Mouse (Mus musculus) left cerebral cortex, adult 8-10 months (tissue): ENCODE data around the gene Soga3. TPM values are rescaled to one million over a fixed set of nuclear protein-coding genes. Genes with fewer than 3 reads are reported as not detected.

ENCODE experiments used
- DNase-seq, 2 experiments: peaks; one replicate each; pipeline ENCODE4 v3.0.0; 2022; ENCODE audit warnings: low spot score in 2 of 2
- total RNA-seq, 4 experiments: library from RNA; stranded (reverse); gene quantifications; 2 replicates each; pipeline ENCODE4 v1.2.4; 2022

Soga3 gene
- total RNA-seq, 4 experiments from 2014 or later, result 122 to 143 (median 135) TPM

DNA sequence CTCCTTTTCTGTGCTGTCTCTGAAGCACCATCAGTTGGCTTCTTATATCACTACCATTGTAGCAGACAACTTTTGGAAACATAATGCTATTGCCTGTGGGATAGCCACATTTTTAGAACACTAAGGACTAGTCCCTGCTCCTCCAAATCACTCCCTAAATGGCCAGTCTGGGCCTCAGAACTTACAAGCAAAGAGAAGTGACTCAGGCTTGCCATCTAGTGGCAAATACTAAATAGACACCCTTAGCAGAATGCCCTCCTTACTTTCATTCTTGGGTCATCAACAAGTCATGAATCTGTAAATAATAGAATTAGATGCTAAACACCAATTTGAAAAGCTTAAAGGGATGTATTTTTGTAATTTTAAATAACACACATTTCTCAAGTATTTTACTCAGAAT, 63.1 kb downstream of the Soga3 start:
- no peak for DNase-seq

GRCm38 (mm10) chr10:29208735-29209134, 65.1 kb downstream of the Soga3 start:
- DNase-seq, result no peak

DNA sequence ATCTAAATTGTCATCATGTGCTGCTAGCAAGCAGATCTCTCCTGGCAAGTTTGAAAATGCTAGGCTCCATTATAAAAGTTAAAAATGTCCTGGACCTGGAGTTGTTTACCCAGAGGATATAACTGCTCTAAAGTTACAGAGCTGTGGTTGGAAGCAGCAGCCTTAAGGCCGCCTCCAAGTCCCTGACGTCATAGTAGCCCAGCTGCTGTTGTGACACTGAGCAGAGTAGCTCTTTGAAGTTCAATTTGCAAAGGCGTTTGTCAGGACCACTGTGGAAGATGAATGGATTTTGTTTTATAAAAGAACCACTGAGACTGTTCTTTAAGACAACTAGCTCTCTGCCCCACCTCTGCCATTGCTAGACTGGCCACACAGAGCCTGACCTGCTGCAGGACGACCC, 67.8 kb downstream of the Soga3 start, which contains the start of gene 9330159F19Rik:
TSS of gene 9330159F19Rik (plus strand) at position 154 of the 400 bp plus-strand sequence.
- DNase-seq, result peak in 1 of 2 experiments; percentile 54

- peak in 1 of 2 experiments; percentile 51 for DNase-seq
Measured at GRCm38 (mm10) chr10:29213534-29214100, 70.0 kb downstream of the Soga3 start.

DNA sequence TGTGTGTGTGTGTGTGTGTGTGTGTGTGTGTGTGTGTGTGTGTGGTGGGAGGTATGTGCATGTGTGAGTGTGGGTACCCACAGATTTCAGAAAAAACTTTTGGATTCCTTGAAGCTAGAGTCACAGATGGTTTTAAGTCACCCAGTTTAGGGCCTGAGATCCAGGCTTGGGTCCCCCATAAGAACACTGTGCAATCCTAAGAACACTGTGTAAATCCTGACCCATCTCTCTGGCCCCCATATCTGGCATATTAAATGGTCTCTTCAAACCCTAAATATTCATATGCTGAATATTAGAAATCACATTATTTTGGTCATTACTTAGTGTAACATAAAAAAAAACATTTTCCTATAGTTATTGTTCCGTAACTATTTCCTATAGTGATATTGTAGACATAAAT, 73.3 kb downstream of the Soga3 start:
- DNase-seq, result no peak

DNA sequence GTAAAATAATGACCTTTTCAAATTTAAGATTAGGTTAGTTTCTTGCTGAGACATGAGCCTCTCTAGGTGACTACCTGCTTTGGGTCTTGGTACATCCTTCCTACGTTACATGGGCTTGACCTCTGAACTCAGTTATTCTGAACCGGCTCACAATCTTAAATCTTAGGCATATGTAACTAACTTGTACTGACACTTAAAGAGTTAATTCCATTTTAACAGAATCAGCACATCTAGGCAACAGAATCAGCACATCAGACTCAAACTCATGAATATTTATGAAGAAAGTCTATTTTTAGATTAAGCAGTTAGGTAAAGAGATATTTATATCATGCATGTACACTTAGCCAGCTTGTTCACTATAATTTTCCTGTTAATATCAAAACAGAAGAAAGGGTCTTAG, 73.8 kb downstream of the Soga3 start:
- DNase-seq, result no peak

- no peak for DNase-seq
Measured at GRCm38 (mm10) chr10:29225329-29225728, 81.7 kb downstream of the Soga3 start.

- DNase-seq, result no peak
Measured at GRCm38 (mm10) chr10:29231208-29231607, 87.6 kb downstream of the Soga3 start.

Other genes starting within 250 kb of the Soga3 start
- gene 2310057J18Rik, start 157.5 kb upstream of the Soga3 start, total RNA-seq, result not detected
- gene Gm49353, start 55.1 kb downstream of the Soga3 start, total RNA-seq, result 10 to 100 TPM; 13.3 to 27.1 (median 23.4) TPM
- gene 9330159F19Rik, start 67.8 kb downstream of the Soga3 start, total RNA-seq, result 10 to 100 TPM; 56.1 to 72.4 (median 61.3) TPM
- gene Echdc1, start 169.3 kb downstream of the Soga3 start, total RNA-seq, result 10 to 100 TPM; 27.7 to 38.2 (median 31.8) TPM
- gene Rnf146, start 218.6 kb downstream of the Soga3 start, total RNA-seq, result 10 to 100 TPM; 85.8 to 94.5 (median 89.2) TPM